Mouse (Mus musculus): ENCODE results near the gene Spata46.

Gene Spata46

GRCm38 (mm10) chr1:170343081-170343480, 34.5 kb downstream of the Spata46 start:
- DNase-seq (ENCODE audit: low spot score), result no peak

GRCm38 (mm10) chr1:170343906-170344305, 35.3 kb downstream of the Spata46 start:
- no peak for DNase-seq (ENCODE audit: low spot score)

DNA sequence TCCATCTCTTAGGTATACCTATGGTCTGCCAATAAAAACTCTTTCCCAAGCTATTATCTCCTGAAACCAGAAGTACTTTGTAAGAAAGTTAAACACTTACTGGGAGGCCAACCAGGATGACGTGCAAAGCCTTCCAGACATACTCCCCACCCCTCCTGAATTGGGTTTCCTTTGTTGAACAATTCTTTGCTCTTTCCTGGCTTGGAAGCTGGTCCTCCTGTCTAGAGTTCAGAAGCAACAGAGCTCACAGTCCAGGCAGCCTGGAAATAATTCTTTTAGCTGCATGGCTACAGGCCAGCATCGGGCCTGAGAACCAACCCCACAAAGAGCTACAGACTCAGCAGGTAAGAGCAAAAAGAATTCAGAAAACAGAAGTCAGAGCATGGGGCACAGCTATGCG, 37.7 kb downstream of the Spata46 start:
- DNase-seq (ENCODE audit: low spot score), result no peak

GRCm38 (mm10) chr1:170351080-170351479, 42.5 kb downstream of the Spata46 start:
- no peak for DNase-seq (ENCODE audit: low spot score)

- no peak for DNase-seq (ENCODE audit: low spot score)
Observed at GRCm38 (mm10) chr1:170353335-170353734, 44.7 kb downstream of the Spata46 start.

- DNase-seq (ENCODE audit: low spot score), result no peak
Observed at GRCm38 (mm10) chr1:170360183-170360915, 51.7 kb downstream of the Spata46 start.
